Mouse (Mus musculus) retina, adult 2 months (tissue): Measurements from ENCODE around the gene Hs2st1.
A peak's percentile ranks its signal among the peaks of the same experiment; 100 is the strongest.
"Not testable (repeated sequence)": the region's sequence is repeated elsewhere in the genome, so short reads cannot be mapped to it uniquely, and the experiment has no call there.

ENCODE experiments used
- DNase-seq: peaks from one replicate; pipeline ENCODE4 v3.0.0-alpha.2; 2012; ENCODE audit warnings: low read depth, low spot score

Hs2st1 gene

GRCm38 (mm10) chr3:144570047-144570815 lies at the start of gene Hs2st1, which contains the start of gene Selenof:
Gene Hs2st1 (minus strand): TSS chr3:144570181.
Gene Selenof (plus strand): TSS chr3:144570304.
- DNase-seq = peak; percentile 99

DNA sequence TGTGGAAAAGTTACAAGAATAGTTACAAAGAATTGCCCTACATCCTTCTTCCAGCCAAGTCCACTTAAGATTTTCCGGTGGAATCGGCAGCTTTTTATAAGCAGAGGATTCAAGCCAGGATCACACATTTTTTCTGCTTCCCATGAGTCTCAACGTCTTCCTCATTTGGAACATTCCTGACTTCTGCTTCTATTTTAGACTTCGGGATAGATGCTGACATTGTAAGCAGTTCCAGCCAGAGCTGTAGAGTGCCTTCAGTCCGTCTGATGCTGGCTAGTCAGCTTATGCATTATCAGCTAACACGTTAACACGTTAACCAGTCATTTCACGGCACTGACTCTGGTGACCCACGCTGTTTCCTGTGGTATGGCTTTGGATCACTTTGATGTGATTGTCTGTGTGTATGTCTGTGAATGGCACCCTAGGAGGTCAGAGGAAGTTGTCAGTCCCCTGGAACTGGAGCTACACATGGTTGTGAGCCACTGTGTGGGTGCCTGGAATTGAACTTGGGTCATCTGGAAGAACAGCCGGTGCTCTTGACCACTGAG lies 47.7 kb upstream of the Hs2st1 start:
- no peak for DNase-seq

DNA sequence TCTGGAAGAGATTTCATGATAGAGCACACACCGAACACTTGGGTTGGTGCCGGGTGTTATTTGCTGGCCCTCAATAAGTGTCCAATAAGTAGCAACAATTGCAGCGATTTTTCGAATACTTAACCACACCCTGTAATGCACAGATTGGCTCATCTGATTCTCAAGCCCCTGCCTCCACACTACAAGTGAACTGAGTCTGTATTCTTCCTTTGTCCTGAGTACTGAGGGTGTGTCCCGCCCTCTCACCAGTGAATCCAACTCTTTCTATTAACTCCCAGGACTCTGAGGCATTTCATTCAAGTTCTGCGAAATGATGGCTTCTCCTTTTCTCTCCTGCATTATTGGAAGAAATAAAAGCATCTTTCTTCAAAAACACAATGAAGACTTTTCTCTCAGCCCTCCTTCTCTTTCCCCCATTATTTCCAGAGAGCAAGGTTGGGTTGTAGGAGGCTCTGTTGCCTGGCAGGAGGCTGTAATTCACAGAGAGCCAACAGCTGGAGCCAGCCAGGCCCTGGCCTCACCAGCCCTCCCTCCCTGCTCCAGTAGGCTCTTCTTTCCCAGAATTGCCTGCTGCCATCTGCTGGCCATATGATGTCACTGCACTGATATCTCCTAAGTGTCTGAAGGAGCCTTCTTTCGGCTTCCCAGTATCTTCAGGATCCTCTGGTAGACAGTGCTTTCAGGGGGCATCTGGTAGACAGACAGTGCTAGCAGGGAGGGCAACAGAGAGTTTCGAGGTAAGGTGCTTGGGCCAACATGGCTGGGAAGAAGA lies 46.9 kb upstream of the Hs2st1 start:
- DNase-seq = peak; percentile 52

DNA sequence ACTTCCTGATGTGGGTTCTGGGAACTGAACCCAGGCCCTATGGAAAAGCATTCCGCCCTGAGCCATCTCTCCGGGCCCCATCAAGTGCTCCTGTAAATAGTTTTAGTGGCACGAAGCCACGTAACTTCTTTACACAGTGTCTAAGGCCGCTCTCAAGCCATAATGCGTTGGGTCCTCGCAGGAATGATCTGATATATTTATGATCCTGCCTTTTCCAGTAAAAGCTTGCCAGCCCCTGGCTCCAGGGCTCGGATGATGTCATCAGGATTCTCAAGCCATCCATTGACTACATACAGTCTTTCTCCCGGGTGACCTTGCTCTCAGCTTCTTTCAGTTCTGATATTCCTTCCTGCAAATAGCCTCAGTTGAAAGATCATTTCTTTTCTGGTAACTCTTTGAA lies 45.5 kb upstream of the Hs2st1 start:
- DNase-seq = no peak

DNA sequence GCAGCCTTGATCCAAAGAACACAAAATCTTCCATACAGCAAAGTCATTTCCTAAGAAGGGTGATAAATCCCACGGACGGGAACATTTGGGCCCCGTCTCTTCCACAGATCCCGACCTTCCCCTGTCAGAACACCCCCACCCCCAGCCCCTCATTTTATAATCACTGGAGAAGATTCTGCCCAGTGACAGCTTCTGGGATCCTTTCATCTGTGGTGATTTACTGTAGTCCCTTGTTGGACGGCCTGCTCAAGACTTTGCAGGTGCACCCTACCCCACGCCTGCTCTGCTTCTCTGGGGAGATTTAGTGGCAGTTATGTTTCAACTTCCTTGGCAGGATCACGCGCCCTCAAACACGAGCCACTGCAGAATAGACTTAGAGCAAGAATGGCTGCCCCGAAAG lies 44.7 kb upstream of the Hs2st1 start:
- no peak for DNase-seq

DNA sequence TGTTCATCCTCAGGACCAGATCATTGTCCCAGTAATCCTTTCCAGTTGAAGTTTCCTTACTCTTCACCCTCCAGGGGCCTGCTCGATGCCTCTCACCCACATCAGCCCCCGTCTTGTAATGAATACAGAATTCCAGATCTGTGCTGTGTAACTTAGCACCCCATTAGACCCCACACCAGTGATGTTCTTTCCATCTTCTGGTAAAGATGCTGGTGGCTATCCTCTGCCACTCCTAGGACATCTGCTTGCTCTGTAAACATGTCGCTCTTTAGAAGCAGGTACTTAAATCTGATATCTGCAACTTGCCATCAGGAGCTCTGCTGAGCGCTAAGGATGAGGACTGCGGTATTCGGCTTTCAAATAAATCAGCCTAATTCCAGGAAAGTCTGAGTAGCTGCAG lies 44.3 kb upstream of the Hs2st1 start:
- no peak for DNase-seq

DNA sequence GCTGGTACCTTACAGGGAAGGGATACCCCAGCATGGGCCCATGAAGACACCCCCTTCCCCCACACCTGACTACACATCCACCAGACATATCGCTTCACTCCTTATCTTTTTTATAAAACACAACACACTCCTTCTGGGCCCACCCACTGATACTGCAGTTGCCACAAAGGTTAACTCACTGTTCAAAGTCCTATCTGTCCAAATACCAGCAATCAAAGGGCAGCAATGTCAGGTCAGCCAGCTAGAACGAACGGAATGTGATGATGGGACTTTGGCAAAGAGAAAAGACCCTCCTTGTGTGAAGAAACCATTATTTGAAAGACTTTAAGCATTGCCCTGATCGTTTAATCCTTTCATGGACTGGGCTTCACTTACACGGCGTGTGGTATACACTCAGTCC lies 42.4 kb upstream of the Hs2st1 start:
- DNase-seq = no peak

- no peak for DNase-seq
Measured at GRCm38 (mm10) chr3:144611626-144612271, 41.8 kb upstream of the Hs2st1 start.

GRCm38 (mm10) chr3:144610759-144611158 lies 40.8 kb upstream of the Hs2st1 start:
- DNase-seq = no peak

- DNase-seq = no peak
Measured at GRCm38 (mm10) chr3:144608090-144608489, 38.1 kb upstream of the Hs2st1 start.

- DNase-seq = no peak
Measured at GRCm38 (mm10) chr3:144606449-144606848, 36.5 kb upstream of the Hs2st1 start.

DNA sequence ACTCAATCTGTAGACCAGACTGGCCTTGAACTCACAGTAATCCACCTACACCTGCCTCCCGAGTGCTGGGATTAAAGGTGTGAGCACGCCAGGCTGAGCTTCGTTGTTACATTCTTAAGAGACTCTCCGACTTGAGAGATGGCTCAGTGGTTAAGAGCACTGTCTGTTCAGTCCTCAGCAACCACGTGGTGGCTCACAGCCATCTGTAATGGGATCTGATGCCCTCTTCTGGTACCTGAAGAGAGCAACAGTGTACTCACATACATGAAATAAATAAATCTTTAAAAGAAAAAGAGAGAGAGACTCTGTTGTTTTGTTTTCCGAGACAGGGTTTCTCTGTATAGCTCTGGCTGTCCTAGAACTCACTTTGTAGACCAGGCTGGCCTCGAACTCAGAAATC lies 35.8 kb upstream of the Hs2st1 start:
- DNase-seq = not testable (repeated sequence)

DNA sequence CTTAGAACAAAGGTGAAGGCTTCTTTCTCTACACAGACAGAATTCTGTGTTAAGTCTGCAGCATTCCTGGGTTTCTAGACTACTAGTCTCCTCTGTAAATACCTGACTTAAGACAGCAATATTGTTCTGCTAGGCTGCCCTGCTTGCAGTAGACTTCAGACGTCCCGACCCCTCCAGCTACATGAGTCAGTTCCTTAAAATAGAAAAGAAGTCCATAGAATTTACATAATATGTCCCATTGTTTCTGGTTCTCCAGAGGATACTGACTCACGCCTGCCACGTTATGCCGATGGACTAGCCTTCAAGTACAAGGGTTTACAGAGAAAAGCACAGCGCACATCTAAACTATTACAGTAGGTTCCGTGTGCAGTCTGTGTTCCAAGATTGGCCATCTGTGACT lies 34.2 kb upstream of the Hs2st1 start:
- DNase-seq = no peak

- no peak for DNase-seq
Measured at GRCm38 (mm10) chr3:144603558-144603957, 33.6 kb upstream of the Hs2st1 start.

DNA sequence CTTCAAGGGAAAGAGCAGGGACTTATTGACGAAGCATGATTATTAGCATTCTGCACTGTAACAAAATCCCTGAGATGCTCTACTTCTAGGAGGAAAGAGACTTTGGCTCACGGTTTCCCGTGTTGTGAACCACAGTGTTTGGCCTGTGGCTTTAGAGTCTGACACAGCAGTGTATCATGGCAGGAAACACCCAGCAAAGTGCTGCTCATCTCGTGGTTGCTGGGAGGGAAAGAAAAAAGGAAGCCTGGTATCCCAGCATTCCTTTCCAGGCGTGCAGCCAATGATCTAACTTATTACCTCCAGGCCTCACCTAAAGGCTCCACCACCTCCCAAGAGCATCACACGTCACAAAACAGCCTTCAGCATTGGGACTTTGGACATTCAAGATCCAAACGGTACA lies 32.8 kb upstream of the Hs2st1 start:
- no peak for DNase-seq

DNA sequence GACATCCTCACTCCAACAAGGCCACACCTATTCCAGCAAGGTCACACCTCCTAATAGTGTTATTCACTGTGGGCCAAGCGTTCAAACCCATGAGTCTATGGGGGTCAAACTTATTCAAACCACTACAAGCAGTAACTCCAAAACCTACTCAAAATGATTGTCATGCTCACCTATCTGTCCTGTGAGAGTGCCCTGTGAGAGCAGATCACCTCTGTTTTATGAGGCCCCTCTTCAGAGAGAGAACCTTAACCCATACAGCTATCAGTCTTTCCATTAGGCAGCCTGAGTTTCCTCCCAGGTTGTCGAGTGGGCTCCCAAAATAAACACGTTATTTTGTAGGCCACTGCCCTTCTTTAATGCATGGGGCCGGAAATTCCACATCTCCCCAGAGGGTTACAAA lies 32.4 kb upstream of the Hs2st1 start:
- DNase-seq = no peak

GRCm38 (mm10) chr3:144597790-144598467 lies 27.9 kb upstream of the Hs2st1 start:
- DNase-seq = no peak

DNA sequence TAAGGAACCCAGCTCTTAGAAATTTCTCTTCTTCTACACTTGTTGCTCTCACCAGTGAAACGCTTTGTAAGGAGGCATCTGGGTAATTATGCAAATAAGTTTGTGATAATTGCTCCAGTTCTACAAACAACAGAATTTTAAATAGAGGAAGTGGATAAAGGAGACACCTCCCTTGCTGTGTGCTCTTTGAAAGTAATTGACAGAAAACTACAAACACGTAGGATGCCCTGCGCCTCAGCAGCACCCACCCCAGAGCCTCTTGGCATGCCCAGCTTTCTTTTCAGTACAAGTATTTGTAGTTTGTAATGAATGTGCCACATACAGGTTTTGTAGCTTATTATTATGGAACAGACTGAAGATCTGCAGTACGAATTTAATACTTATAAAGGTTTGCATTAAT lies 27.1 kb upstream of the Hs2st1 start:
- no peak for DNase-seq

DNA sequence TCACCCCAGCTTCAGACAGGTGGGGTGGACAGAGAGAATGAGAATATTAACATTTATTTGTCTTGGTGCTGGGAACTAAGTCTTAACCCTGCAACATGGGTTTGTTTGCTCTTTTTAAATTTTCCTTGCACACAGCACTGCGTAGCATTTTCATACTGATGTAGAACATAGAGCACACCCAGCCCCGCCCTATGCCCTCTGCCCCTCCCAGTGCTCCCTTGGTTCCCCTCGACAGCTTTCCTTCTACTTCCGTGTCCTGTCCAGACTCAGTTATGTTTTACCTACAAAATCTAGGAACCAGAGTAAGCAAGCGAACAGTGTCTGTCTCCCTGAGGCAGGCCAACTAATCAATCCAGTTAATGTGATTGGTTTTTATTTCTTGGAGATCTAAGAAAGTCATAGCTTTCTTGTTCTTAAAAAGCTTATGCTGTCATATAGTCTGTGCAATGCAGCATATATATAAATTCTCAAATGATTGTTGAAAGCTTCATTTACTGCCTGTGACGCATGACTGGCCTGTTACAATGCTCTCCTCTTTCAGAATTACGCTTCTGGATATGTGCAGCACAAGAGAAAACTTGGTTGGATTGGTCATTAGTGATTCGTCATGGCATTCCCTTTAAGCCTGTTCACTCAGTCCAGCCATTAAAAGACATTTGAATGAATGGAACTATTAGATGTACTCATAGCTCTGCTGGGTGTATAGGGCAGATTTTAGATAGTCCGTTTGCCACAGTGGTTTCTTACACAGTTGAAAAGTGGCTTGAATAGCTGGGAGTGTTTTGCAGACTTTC lies 23.2 kb upstream of the Hs2st1 start:
- no peak for DNase-seq

DNA sequence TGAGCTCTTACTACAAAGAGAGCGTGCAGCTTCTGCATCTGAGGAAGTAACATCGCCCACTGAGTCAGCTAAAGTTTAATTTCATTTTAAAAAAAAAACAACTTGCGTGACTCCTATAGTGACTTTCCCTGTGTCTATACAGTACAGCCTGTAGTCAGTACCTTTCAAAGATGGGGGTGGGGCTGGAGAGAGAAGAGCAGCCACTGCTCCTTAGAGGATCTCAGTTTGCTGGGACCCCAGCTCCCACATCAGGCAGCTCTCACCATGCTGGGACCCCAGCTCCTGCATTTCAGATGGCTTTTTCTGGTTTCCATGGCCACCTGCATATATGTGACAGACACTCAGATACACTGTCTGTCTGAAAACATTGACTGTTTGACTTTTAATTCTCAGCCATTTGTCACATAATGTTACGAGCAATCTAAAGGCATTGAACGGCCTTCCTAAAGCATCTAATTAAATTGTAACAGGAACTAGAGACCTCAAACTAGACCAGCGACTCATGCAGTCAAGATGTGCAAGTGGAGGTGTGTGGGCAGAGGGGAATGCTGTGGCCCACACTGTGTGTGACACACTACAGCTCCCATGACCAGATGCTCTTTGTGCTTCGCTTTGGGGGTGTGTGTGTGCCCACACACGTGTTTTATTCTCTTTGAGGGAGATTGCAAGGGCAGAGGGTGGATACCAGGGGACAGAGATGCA lies 19.4 kb upstream of the Hs2st1 start:
- no peak for DNase-seq
